Mouse (Mus musculus): ENCODE results near the gene Cox15. TPM values are rescaled to one million over a fixed set of nuclear protein-coding genes. Genes with fewer than 3 reads are reported as not detected.

Cox15 gene
- polyA plus RNA-seq, 1 experiment from 2014 or later, result 11.2 TPM

DNA sequence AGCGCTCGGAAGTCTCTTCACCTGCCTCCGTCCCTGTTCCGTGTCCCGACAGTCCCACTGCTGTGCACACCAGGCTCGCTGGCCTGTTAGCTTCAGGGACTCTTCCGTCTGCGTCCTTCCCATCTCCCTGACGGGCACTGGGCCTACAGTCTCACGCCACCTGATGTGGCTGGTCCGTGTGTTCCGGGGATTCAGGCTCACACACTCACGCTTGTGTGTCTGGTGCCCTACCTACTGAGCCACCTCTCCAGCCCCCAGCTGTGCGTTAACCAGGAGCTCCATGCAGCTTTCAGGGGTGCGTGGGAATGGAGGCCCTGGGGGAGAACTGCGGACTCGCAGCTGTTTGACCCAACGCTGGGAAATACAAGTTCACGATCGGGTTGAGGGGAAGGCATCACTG, 28.6 kb downstream of the Cox15 start:
- ATAC-seq (ENCODE audit: borderline replicate concordance, extremely low read depth, low FRiP score, low TSS enrichment), result no peak
- H3K36me3 ChIP-seq, result peaks cover 37% of the 10 kb centered on the region
- no peaks in the 10 kb centered on the region for H3K4me1 ChIP-seq
- H3K27ac ChIP-seq, result no peak overlapping the region
- H3K4me3 ChIP-seq, result no peak overlapping the region
- no peak overlapping the region for H3K9ac ChIP-seq
- H3K9me3 ChIP-seq, result no peaks in the 10 kb centered on the region
- no peaks in the 10 kb centered on the region for H3K27me3 ChIP-seq
- 93% methylated on average over 20 of the region's 20 CpGs for WGBS
- H3K4me2 ChIP-seq, result no peak overlapping the region

GRCm38 (mm10) chr19:43723501-43723900, 29.3 kb downstream of the Cox15 start:
- Histone ChIP-seq H3K9ac (no peak overlapping the region), H3K36me3 (peaks cover 40% of the 10 kb centered on the region), H3K4me3 (no peak overlapping the region), H3K27me3 (no peaks in the 10 kb centered on the region), H3K4me1 (no peaks in the 10 kb centered on the region), H3K9me3 (no peaks in the 10 kb centered on the region), H3K4me2 (no peak overlapping the region), H3K27ac (no peak overlapping the region)
- no peak for ATAC-seq (ENCODE audit: borderline replicate concordance, extremely low read depth, low FRiP score, low TSS enrichment)
- WGBS, result 71% methylated on average over 10 of the region's 10 CpGs

DNA sequence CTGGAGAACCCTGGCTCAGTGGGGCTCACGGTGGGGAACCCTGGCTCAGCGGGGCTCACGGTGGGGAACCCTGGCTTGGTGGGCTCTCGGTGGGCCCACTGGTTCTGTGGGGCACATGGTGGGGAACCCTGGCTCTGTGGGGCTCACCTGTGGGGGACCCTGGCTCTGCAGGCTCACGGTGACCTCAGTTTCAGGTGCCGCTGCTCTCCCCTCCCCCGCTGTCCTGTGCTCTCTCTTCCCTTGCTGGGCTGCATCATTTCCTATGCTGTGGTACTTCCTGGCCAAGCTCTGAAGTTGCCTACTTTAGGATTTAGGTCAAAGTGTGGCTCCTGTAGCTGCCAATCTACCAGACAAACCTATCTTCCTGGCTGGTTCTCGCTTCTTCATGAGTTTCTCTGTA, 29.9 kb downstream of the Cox15 start:
- peaks cover 37% of the 10 kb centered on the region for H3K36me3 ChIP-seq
- no peak for ATAC-seq (ENCODE audit: borderline replicate concordance, extremely low read depth, low FRiP score, low TSS enrichment)
- no peak overlapping the region for H3K27ac ChIP-seq
- WGBS, result 76% methylated on average over 8 of the region's 8 CpGs
- H3K27me3 ChIP-seq, result no peaks in the 10 kb centered on the region
- H3K4me3 ChIP-seq, result no peak overlapping the region
- no peak overlapping the region for H3K4me2 ChIP-seq
- no peaks in the 10 kb centered on the region for H3K4me1 ChIP-seq
- H3K9me3 ChIP-seq, result no peaks in the 10 kb centered on the region
- H3K9ac ChIP-seq, result no peak overlapping the region

GRCm38 (mm10) chr19:43720061-43720460, 32.7 kb downstream of the Cox15 start:
- Histone ChIP-seq H3K9ac (no peak overlapping the region), H3K9me3 (no peaks in the 10 kb centered on the region), H3K4me3 (no peak overlapping the region), H3K36me3 (peaks cover 22% of the 10 kb centered on the region), H3K4me1 (no peaks in the 10 kb centered on the region), H3K27ac (no peak overlapping the region), H3K4me2 (no peak overlapping the region), H3K27me3 (no peaks in the 10 kb centered on the region)
- WGBS, result 95% methylated on average over 11 of the region's 11 CpGs
- ATAC-seq (ENCODE audit: borderline replicate concordance, extremely low read depth, low FRiP score, low TSS enrichment), result no peak

DNA sequence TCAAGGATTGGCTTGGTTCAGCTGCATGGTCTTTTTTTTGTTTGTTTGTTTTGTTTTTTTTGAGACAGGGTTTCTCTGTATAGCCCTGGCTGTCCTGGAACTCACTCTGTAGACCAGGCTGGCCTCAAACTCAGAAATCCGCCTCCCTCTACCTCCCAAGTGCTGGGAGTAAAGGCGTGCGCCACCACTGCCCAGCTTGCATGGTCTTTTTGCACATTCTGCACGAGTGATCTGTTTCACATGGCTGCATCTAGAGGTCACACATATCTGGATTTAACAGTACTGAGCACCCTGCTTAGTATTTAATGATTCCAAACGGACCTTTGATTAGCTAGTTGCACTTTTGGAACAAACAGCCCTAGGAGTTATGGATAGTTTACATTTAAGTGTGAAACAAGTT, 40.8 kb downstream of the Cox15 start:
- H3K27ac ChIP-seq, result no peak overlapping the region

GRCm38 (mm10) chr19:43711159-43711916, 41.5 kb downstream of the Cox15 start:
- H3K9me3 ChIP-seq, result no peaks in the 10 kb centered on the region
- H3K27me3 ChIP-seq, result no peaks in the 10 kb centered on the region
- no peak overlapping the region for H3K9ac ChIP-seq
- 56% methylated on average over 22 of the region's 22 CpGs for WGBS
- peaks cover 17% of the 10 kb centered on the region for H3K36me3 ChIP-seq
- no peak for ATAC-seq (ENCODE audit: borderline replicate concordance, extremely low read depth, low FRiP score, low TSS enrichment)
- no peak overlapping the region for H3K4me2 ChIP-seq
- H3K4me3 ChIP-seq, result no peak overlapping the region
- H3K4me1 ChIP-seq, result no peaks in the 10 kb centered on the region
- no peak overlapping the region for H3K27ac ChIP-seq

More for the DNA sequence above, 40.8 kb downstream of the Cox15 start:
- Histone ChIP-seq H3K9ac (no peak overlapping the region), H3K4me2 (no peak overlapping the region), H3K36me3 (peaks cover 15% of the 10 kb centered on the region), H3K9me3 (no peaks in the 10 kb centered on the region), H3K4me3 (no peak overlapping the region), H3K4me1 (no peaks in the 10 kb centered on the region), H3K27me3 (no peaks in the 10 kb centered on the region)
- no peak for ATAC-seq (ENCODE audit: borderline replicate concordance, extremely low read depth, low FRiP score, low TSS enrichment)
- 75% methylated on average over 5 of the region's 5 CpGs for WGBS

DNA sequence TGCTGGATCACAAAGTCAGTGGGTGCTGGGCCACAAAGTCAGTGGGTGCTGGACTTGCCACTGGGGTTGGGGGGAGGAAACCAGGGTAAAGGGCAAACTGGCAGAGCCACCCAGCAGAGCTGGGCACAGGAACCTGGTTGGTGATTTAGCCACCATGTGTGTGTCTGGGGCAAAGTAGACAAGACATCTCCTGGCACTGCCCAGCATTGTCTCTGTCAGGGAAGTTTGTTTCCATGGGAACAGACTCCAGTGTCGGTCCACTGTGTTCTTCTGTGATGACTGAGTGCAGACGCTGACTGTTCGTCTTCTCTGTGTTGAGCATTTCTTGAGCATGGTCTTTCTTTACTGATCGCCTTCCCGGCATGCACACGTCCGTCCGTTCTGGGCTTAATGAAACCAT, 43.5 kb downstream of the Cox15 start:
- no peak overlapping the region for H3K4me3 ChIP-seq
- H3K36me3 ChIP-seq, result peaks cover 29% of the 10 kb centered on the region
- no peak overlapping the region for H3K4me2 ChIP-seq
- no peaks in the 10 kb centered on the region for H3K9me3 ChIP-seq
- H3K27ac ChIP-seq, result no peak overlapping the region
- no peak for ATAC-seq (ENCODE audit: borderline replicate concordance, extremely low read depth, low FRiP score, low TSS enrichment)
- H3K9ac ChIP-seq, result no peak overlapping the region
- no peaks in the 10 kb centered on the region for H3K4me1 ChIP-seq
- WGBS, result 89% methylated on average over 8 of the region's 8 CpGs
- no peaks in the 10 kb centered on the region for H3K27me3 ChIP-seq

DNA sequence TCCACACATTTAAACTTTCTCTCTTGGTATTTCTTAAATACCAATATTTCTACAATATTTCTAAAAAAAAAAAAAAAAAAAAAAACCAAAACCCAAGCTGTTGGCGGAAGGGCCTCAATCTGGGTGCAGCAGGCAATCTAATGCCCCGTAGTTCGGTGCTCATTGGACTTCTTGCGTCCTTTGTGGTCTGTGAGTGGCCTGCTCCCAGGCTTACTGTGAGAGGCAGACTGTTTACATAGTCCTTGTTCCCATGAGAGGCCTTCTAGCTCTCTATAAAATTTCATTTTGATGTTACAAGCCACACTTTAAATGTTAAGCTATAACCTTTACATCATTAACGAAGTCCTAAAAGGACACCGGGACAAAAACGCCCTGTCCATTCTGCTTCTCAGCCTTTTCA, 44.6 kb downstream of the Cox15 start:
- no peak for ATAC-seq (ENCODE audit: borderline replicate concordance, extremely low read depth, low FRiP score, low TSS enrichment)
- Histone ChIP-seq H3K36me3 (peaks cover 29% of the 10 kb centered on the region), H3K27ac (no peak overlapping the region)

GRCm38 (mm10) chr19:43704787-43705497, 47.9 kb downstream of the Cox15 start:
- peaks cover 38% of the 10 kb centered on the region for H3K36me3 ChIP-seq
- no peaks in the 10 kb centered on the region for H3K4me1 ChIP-seq
- no peak overlapping the region for H3K9ac ChIP-seq
- 84% methylated on average over 17 of the region's 17 CpGs for WGBS
- no peaks in the 10 kb centered on the region for H3K9me3 ChIP-seq
- H3K4me3 ChIP-seq, result no peak overlapping the region
- no peak overlapping the region for H3K27ac ChIP-seq
- no peak for ATAC-seq (ENCODE audit: borderline replicate concordance, extremely low read depth, low FRiP score, low TSS enrichment)
- no peak overlapping the region for H3K4me2 ChIP-seq
- no peaks in the 10 kb centered on the region for H3K27me3 ChIP-seq

More for the DNA sequence above, 44.6 kb downstream of the Cox15 start:
- no peak overlapping the region for H3K4me3 ChIP-seq
- no peak overlapping the region for H3K9ac ChIP-seq
- no peak overlapping the region for H3K4me2 ChIP-seq
- H3K9me3 ChIP-seq, result no peaks in the 10 kb centered on the region
- H3K27me3 ChIP-seq, result no peaks in the 10 kb centered on the region
- H3K4me1 ChIP-seq, result no peaks in the 10 kb centered on the region
- 64% methylated on average over 7 of the region's 7 CpGs for WGBS

- Histone ChIP-seq H3K36me3 (peaks cover 41% of the 10 kb centered on the region), H3K9ac (no peak overlapping the region), H3K4me3 (no peak overlapping the region), H3K27ac (no peak overlapping the region), H3K4me1 (no peaks in the 10 kb centered on the region), H3K4me2 (no peak overlapping the region), H3K9me3 (no peaks in the 10 kb centered on the region), H3K27me3 (no peaks in the 10 kb centered on the region)
- 69% methylated on average over 11 of the region's 11 CpGs for WGBS
- no peak for ATAC-seq (ENCODE audit: borderline replicate concordance, extremely low read depth, low FRiP score, low TSS enrichment)
These were observed 48.6 kb downstream of the Cox15 start for GRCm38 (mm10) chr19:43704211-43704610.

GRCm38 (mm10) chr19:43699763-43700155, 53.0 kb downstream of the Cox15 start:
- no peak for ATAC-seq (ENCODE audit: borderline replicate concordance, extremely low read depth, low FRiP score, low TSS enrichment)
- H3K4me2 ChIP-seq, result no peak overlapping the region
- 77% methylated on average over 6 of the region's 6 CpGs for WGBS
- H3K27me3 ChIP-seq, result no peaks in the 10 kb centered on the region
- no peaks in the 10 kb centered on the region for H3K9me3 ChIP-seq
- no peaks in the 10 kb centered on the region for H3K4me1 ChIP-seq
- peaks cover 18% of the 10 kb centered on the region for H3K36me3 ChIP-seq
- H3K27ac ChIP-seq, result no peak overlapping the region
- H3K9ac ChIP-seq, result no peak overlapping the region
- H3K4me3 ChIP-seq, result no peak overlapping the region

GRCm38 (mm10) chr19:43699021-43699762, 53.6 kb downstream of the Cox15 start:
- no peak for ATAC-seq (ENCODE audit: borderline replicate concordance, extremely low read depth, low FRiP score, low TSS enrichment)
- no peak overlapping the region for H3K4me3 ChIP-seq
- 63% methylated on average over 11 of the region's 11 CpGs for WGBS
- no peak overlapping the region for H3K27ac ChIP-seq
- H3K9ac ChIP-seq, result no peak overlapping the region
- no peaks in the 10 kb centered on the region for H3K27me3 ChIP-seq
- no peaks in the 10 kb centered on the region for H3K4me1 ChIP-seq
- no peaks in the 10 kb centered on the region for H3K9me3 ChIP-seq
- peaks cover 17% of the 10 kb centered on the region for H3K36me3 ChIP-seq
- H3K4me2 ChIP-seq, result no peak overlapping the region

All from lung, embryonic 15.5 days (tissue).